Mouse (Mus musculus) intestine, embryonic 15.5 days (tissue): ENCODE results near the gene Lgals12. TPM values are rescaled to one million over a fixed set of nuclear protein-coding genes. Genes with fewer than 3 reads are reported as not detected.

ENCODE experiments used
- ATAC-seq: fragments of 200-750 bp; cut with Nextera tagmentation; 2 replicates; pipeline ENCODE4 v1.8.0; 2017; ENCODE audit warnings: moderate TSS enrichment, moderate library complexity
- H3K27ac ChIP-seq: fragments of 300-500 bp; sonication (generic); 2 replicates; pipeline ENCODE4 v1.5.1; 2015; ENCODE audit warnings: mild to moderate bottlenecking, inconsistent platforms
- H3K27me3 ChIP-seq: fragments of 300-500 bp; sonication (generic); replicated peaks from 2 replicates; pipeline ENCODE4 v1.6.1; 2015; ENCODE audit warnings: inconsistent platforms
- H3K36me3 ChIP-seq: fragments of 300-500 bp; sonication (generic); 2 replicates; pipeline ENCODE4 v1.6.1; 2015; ENCODE audit warnings: inconsistent platforms
- H3K4me1 ChIP-seq: fragments of 300-500 bp; sonication (generic); replicated peaks from 2 replicates; pipeline ENCODE4 v1.6.1; 2015; ENCODE audit warnings: inconsistent platforms
- H3K4me2 ChIP-seq: fragments of 300-500 bp; sonication (generic); replicated peaks from 2 replicates; pipeline ENCODE4 v1.6.1; 2015; ENCODE audit warnings: mild to moderate bottlenecking, inconsistent platforms
- H3K4me3 ChIP-seq: fragments of 300-500 bp; sonication (generic); replicated peaks from 2 replicates; pipeline ENCODE4 v1.5.1; 2015; ENCODE audit warnings: inconsistent platforms
- H3K9ac ChIP-seq: fragments of 300-500 bp; sonication (generic); 2 replicates; pipeline ENCODE4 v1.6.1; 2015; ENCODE audit warnings: inconsistent platforms
- H3K9me3 ChIP-seq: fragments of 300-500 bp; sonication (generic); 2 replicates; pipeline ENCODE4 v1.6.1; 2016; ENCODE audit warnings: inconsistent platforms
- WGBS: fragments of 180-500 bp; shearing (Covaris S2); methylation state at CpG from one replicate; pipeline ENCODE4 v1.1.7; 2015; 5-methylcytosine and 5-hydroxymethylcytosine counted together
- polyA plus RNA-seq: library from polyadenylated mRNA; unstranded; fragments of >200 nt; fragmentation: Nextera tagmentation; extraction: Ambion mirVana; gene quantifications from 2 replicates; pipeline ENCODE4 v1.2.1, GENCODE M21; 2015

Lgals12 gene
- polyA plus RNA-seq, 1 experiment from 2014 or later: 1.3 TPM

DNA sequence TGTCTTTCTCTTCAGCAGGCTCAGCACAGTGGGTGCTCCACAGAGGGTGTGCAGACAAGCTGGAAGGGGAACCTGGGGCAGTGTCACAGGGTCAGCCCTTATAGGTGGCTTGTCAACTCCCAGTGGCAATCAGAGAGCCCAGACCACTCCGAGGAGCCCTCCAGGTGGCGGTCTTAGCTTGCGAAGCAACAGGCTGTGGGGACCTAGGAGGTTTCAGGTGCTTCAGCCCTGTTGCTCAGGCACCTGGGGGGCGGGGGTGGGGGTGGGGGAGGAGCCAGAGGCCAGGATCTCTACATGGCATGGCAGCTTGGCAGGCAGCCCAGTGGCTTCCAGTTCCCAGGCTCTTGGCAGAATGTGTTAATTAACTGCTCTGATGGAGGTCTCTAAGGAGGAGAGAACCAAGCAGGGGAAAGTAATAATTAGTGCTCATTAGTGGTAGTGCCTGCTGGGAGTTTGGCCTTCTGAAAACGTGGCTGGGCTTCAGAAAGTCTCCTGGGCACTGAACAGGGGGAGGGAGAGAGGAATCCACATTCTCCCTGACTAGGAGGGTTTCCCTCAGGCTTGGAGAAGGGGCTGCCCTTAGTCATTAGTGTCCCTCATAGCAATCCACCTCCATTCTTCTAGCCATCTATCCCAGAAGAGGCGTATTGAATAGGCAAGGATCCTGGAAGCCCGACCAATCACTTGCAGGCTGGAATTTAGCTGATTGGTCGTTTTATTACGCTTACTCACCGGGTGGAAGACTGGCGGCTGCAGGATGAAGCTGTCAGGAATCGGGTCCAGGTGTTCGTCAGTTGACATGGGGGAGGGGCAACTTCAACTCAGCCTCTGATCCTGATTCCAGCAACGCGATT is 836 bp downstream of the Lgals12 start:
- Histone ChIP-seq H3K36me3 (no peaks in the 10 kb centered on the region), H3K27me3 (no peaks in the 10 kb centered on the region), H3K4me2 (peak overlapping the region; percentile 64), H3K27ac (0 out of 2 replicates have a peak overlapping the region, but pooled peaks have one; percentile 71), H3K9me3 (no peaks in the 10 kb centered on the region), H3K9ac (no peak overlapping the region; the same call in 1 of the 2 replicates), H3K4me1 (peaks cover 15% of the 10 kb centered on the region), H3K4me3 (peak overlapping the region; percentile 21)
- WGBS: 5% methylated on average over 15 of the region's 15 CpGs
- peak; percentile 73 for ATAC-seq

DNA sequence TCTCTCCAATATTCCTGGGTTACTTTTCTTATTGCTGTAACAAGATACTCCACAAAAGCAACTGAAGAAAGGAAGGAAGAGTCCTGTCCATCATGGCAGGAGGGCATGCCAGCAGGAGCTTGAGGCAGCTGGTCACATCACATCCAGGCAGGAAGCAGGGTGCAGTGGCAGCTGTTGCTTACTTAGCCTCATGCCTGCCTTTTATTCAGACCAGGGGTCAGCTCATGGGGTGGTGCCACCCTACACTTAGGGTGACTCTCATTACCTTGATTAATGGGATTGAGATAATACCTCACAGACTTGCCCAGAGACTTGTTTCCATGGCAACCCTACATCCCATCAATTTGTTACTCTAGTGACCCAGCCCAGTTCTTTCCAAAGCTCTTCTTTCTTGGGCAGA is 2.0 kb downstream of the Lgals12 start:
- H3K27me3 ChIP-seq: no peaks in the 10 kb centered on the region
- H3K4me3 ChIP-seq: no peak overlapping the region
- no peaks in the 10 kb centered on the region for H3K9me3 ChIP-seq
- no peaks in the 10 kb centered on the region for H3K36me3 ChIP-seq
- H3K9ac ChIP-seq: no peak overlapping the region
- no peak overlapping the region for H3K4me2 ChIP-seq
- H3K4me1 ChIP-seq: peaks cover 15% of the 10 kb centered on the region
- ATAC-seq: no peak
- no peak overlapping the region for H3K27ac ChIP-seq

DNA sequence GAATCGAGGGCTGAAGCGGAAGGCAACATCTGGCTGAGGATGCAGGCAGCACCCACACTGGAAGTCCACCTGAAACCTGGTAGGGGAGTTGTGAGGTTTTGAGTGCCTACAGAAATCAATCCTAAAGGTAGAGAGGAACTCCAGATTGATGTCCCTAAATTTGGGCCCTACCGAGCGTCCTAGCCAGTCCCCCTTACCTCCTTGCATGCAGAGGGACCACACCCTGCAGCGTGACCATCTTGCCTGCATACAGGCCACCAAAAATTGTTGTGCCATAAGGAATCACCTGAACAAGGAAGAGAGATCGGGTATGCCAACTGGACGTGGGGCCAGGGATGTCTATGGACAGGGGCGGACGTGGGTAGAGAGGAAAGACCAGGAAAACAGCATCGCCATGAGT is 2.9 kb downstream of the Lgals12 start:
- peaks cover 15% of the 10 kb centered on the region for H3K4me1 ChIP-seq
- no peak for ATAC-seq
- WGBS: 94% methylated on average over 10 of the region's 10 CpGs
- no peak overlapping the region for H3K4me3 ChIP-seq
- no peak overlapping the region for H3K27ac ChIP-seq
- H3K4me2 ChIP-seq: no peak overlapping the region
- H3K36me3 ChIP-seq: no peaks in the 10 kb centered on the region
- no peaks in the 10 kb centered on the region for H3K9me3 ChIP-seq
- H3K9ac ChIP-seq: no peak overlapping the region
- no peaks in the 10 kb centered on the region for H3K27me3 ChIP-seq

DNA sequence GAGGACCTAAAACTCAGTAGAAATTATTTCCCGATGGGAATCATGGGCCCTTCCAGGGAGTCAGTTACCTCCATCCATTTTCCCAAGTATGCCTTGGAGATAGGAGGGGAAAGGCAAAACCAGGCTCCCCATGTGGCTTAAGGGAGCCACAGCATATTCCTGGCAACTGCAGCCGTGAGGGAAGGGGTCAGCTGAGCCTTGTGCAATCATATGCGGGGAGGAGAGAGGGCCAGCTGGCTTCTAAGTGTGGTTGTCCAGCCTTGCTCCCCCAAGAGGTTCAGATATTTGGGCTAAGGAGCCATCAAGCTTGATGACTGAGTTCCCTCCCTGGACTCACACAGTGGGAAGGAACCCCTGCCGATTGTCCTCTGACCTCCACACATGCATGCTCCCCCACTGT is 5.4 kb downstream of the Lgals12 start:
- H3K4me3 ChIP-seq: no peak overlapping the region
- H3K4me1 ChIP-seq: peaks cover 4% of the 10 kb centered on the region; the same call in 1 of the 2 replicates
- no peak for ATAC-seq
- WGBS: 84% methylated on average over 4 of the region's 4 CpGs
- no peaks in the 10 kb centered on the region for H3K27me3 ChIP-seq
- H3K9ac ChIP-seq: no peak overlapping the region
- H3K36me3 ChIP-seq: no peaks in the 10 kb centered on the region
- no peaks in the 10 kb centered on the region for H3K9me3 ChIP-seq
- no peak overlapping the region for H3K4me2 ChIP-seq
- no peak overlapping the region for H3K27ac ChIP-seq

DNA sequence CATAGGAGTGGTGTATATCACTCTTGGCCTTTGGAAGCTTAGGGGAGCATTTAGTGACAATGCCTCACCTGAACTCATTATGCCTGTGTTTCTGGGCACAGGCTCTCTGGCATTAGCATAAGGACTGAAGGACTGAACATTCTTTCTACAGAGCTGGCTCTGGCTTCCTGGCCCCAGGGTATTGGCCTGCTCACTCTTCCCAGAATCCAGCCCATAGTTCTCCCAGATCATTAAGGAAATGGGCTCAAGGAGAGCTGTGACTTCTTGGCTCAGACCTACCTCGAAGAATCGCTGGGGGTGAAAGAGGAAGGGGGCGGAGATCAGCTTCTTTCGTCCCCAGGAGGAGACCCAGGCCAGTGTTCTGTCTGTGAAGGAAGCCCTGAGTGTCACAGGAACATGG is 8.5 kb downstream of the Lgals12 start:
- Histone ChIP-seq H3K9me3 (no peaks in the 10 kb centered on the region), H3K4me1 (no peaks in the 10 kb centered on the region), H3K27ac (no peak overlapping the region), H3K27me3 (no peaks in the 10 kb centered on the region), H3K36me3 (no peaks in the 10 kb centered on the region), H3K4me2 (no peak overlapping the region), H3K4me3 (no peak overlapping the region), H3K9ac (no peak overlapping the region)
- 45% methylated on average over 4 of the region's 4 CpGs for WGBS
- no peak for ATAC-seq

DNA sequence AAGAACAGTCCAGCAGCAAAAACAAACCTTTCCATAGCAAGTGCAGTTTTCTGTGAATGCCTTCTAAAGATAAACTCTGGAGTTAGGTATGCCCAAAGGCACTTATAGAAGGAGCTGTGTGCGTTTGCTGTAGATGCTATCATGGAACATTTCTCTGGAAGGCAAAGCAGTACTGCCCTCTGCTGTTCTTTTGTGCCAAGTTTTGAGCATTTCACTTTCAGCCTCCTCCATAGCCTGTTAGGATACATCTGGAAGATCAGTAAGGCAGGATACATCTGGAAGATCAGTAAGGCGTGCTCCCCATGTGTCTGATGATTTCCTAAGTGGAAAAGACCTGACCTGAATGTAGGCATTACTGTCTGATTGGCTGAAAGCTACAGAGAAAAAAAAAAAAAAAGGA is 11.5 kb downstream of the Lgals12 start:
- Histone ChIP-seq H3K9me3 (no peaks in the 10 kb centered on the region), H3K9ac (no peak overlapping the region), H3K4me2 (no peak overlapping the region), H3K4me3 (no peak overlapping the region), H3K36me3 (no peaks in the 10 kb centered on the region), H3K27me3 (no peaks in the 10 kb centered on the region), H3K4me1 (no peaks in the 10 kb centered on the region), H3K27ac (no peak overlapping the region)
- no peak for ATAC-seq
- WGBS: 12% methylated on average over 2 of the region's 2 CpGs

DNA sequence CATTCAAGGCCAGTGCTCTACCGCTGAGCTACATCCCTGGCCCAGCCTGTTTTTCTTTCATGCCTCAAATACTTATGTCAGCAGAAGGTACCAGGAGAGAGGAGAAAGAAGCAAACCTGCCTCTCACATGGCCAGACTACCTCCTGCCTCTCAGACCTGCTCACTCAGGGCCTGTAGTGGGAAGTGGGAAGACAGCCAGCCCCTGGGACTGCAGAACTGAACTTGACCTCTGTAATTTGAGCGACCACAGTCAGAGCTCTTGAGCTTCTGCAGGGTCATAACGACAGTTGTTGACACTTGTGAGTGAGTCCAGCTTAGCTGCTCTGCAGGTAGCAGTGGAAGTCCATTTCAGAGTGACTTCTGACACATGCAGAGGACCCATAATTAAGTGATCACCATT is 15.0 kb downstream of the Lgals12 start:
- Histone ChIP-seq H3K27me3 (no peaks in the 10 kb centered on the region), H3K9me3 (no peaks in the 10 kb centered on the region), H3K4me3 (no peak overlapping the region), H3K4me2 (no peak overlapping the region), H3K27ac (no peak overlapping the region), H3K36me3 (no peaks in the 10 kb centered on the region), H3K9ac (no peak overlapping the region), H3K4me1 (no peaks in the 10 kb centered on the region)
- 34% methylated on average over 3 of the region's 3 CpGs for WGBS
- ATAC-seq: no peak

DNA sequence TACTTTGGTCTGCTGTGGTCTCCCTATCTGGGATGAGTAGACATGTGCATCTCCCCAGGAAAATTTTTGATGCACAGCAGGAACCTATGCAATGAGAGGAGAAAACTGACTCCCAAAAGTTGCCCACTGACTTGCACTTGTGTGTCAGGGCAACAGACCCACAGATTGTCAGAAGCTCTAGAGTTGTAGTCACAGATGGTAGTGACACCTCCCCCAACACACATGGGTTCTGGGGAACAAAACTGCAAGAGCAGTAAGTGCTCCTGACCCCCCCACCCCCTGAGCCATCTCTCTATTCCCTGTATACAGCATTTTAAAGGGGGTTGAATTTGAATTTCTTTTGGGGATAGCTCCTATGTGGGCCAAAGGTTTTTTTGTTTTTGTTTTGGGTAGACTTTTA is 16.2 kb downstream of the Lgals12 start:
- Histone ChIP-seq H3K27me3 (no peaks in the 10 kb centered on the region), H3K4me1 (no peaks in the 10 kb centered on the region)

DNA sequence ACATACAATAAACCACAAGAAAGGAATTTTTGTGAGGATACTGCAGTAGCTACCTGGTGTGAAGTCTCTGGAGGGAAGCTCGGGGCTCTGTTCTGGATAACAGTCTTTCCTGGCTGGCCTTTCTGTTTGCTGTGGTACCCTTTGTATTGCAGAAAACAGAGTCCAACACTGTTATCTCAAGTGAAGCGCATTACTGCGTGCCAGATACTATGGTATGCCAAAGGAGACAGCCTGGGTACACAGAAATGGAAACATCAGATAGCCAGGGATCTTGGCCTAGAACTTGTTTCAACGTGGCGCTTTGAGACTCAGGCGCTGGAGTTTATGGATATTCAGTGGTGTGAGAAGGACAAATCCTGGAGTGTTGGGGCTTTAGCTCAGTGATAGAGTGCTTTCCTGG is 21.2 kb downstream of the Lgals12 start:
- no peaks in the 10 kb centered on the region for H3K9me3 ChIP-seq
- no peak overlapping the region for H3K27ac ChIP-seq
- no peak overlapping the region for H3K4me2 ChIP-seq
- no peaks in the 10 kb centered on the region for H3K27me3 ChIP-seq
- no peak overlapping the region for H3K9ac ChIP-seq
- WGBS: 85% methylated on average over 6 of the region's 6 CpGs
- no peak for ATAC-seq
- H3K4me3 ChIP-seq: no peak overlapping the region
- H3K36me3 ChIP-seq: no peaks in the 10 kb centered on the region
- H3K4me1 ChIP-seq: no peaks in the 10 kb centered on the region

More for the DNA sequence above, 16.2 kb downstream of the Lgals12 start:
- Histone ChIP-seq H3K4me2 (no peak overlapping the region), H3K4me3 (no peak overlapping the region), H3K36me3 (no peaks in the 10 kb centered on the region), H3K9ac (no peak overlapping the region), H3K27ac (no peak overlapping the region), H3K9me3 (no peaks in the 10 kb centered on the region)
- no peak for ATAC-seq

DNA sequence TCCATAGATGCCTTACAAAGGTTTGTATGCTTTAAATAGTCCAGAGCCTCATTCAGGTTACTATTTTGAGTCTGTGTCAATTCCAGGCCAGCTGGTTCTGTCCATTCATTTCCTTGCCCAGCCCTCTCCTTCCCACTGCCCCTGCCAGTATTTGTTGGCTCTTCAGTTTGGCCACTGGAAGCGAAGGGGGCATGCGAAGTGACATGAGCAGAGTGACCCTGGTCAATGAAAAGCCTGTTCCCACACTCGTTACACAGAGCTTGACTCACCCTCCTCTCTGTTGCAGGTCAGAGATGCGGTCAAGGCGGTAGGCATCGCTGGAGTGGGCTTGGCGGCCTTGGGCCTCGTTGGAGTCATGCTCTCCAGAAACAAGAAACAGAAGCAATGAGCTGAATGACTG is 21.7 kb downstream of the Lgals12 start:
- Histone ChIP-seq H3K27ac (no peak overlapping the region), H3K36me3 (no peaks in the 10 kb centered on the region), H3K4me1 (no peaks in the 10 kb centered on the region), H3K9me3 (no peaks in the 10 kb centered on the region), H3K4me2 (no peak overlapping the region), H3K9ac (no peak overlapping the region), H3K27me3 (no peaks in the 10 kb centered on the region), H3K4me3 (no peak overlapping the region)
- no peak for ATAC-seq
- 88% methylated on average over 8 of the region's 8 CpGs for WGBS

DNA sequence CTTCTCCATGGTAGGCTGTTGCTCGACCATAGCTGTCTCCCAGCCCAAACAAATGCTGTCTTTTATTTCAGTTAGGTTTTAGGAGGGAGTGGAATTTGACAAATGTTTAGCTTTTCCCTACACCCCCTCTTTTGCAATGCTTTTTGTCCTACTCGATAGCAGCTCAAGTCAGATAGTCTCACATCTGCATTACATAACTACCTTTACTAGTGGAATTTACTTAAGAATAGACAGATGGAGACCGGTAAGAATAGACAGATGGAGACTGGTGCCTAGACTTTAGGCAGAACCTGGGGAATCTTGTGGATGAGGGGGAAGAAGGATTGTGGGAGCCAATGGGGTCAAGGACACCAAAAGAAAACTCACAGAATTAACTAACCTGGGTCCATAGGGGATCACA is 23.4 kb downstream of the Lgals12 start:
- Histone ChIP-seq H3K27ac (no peak overlapping the region), H3K36me3 (no peaks in the 10 kb centered on the region), H3K4me1 (no peaks in the 10 kb centered on the region), H3K9me3 (no peaks in the 10 kb centered on the region), H3K4me3 (no peak overlapping the region), H3K9ac (no peak overlapping the region), H3K27me3 (no peaks in the 10 kb centered on the region), H3K4me2 (no peak overlapping the region)
- 82% methylated on average over 3 of the region's 3 CpGs for WGBS
- ATAC-seq: no peak

DNA sequence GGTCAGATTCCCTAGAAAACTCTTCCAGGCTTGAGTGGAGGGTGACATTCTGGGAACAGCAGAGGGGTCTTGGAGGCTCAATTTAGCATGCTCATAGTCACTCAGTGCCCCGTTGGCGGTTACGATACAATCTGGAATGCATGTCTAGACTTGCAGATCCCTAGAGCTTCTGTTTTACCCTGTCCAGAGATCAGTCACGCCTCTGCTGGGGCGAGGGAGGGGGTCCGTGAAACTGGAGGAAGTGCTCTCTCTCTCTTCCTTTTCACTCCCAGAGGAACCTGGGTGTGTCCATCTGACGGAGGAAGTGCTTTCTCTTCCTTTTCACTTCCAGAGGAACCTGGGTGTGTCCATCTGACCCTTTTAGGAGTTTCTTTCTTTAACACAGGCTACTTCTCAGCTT is 23.9 kb downstream of the Lgals12 start:
- Histone ChIP-seq H3K9me3 (no peaks in the 10 kb centered on the region), H3K9ac (no peak overlapping the region), H3K4me2 (no peak overlapping the region), H3K36me3 (no peaks in the 10 kb centered on the region), H3K27ac (no peak overlapping the region), H3K4me3 (no peak overlapping the region), H3K4me1 (no peaks in the 10 kb centered on the region), H3K27me3 (no peaks in the 10 kb centered on the region)
- 59% methylated on average over 7 of the region's 7 CpGs for WGBS
- no peak for ATAC-seq

DNA sequence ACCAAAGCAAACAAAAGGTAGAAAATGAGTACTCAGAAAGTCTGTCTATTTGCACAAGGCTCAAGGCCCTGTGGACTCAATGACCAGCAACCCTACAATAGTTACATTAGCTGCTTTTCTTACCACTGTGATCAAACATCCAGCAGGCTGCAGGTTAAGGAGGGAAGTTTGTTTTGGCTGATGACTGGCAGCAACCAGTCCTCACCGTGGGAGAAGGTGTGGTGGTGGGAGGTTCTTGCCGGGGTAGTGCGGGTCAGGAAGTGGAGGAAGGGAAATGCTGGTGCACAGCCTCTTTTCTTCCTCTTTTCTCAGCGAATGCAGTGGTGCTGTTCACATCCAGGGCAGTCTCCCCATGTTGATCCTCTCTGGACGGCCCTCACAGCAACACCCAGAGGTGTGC is 26.0 kb downstream of the Lgals12 start:
- H3K27me3 ChIP-seq: no peaks in the 10 kb centered on the region
- 43% methylated on average over 5 of the region's 5 CpGs for WGBS

More for the DNA sequence above, 26.0 kb downstream of the Lgals12 start:
- no peak for ATAC-seq
- Histone ChIP-seq H3K9ac (no peak overlapping the region), H3K36me3 (no peaks in the 10 kb centered on the region), H3K9me3 (no peaks in the 10 kb centered on the region), H3K27ac (no peak overlapping the region), H3K4me2 (no peak overlapping the region), H3K4me1 (no peaks in the 10 kb centered on the region), H3K4me3 (no peak overlapping the region)
